Mouse (Mus musculus) MEL (cell line): ENCODE data around the gene Tgm5. TPM values are rescaled to one million over a fixed set of nuclear protein-coding genes. Genes with fewer than 3 reads are reported as not detected.

Experiments used
- DNase-seq: peaks from one replicate; pipeline ENCODE4 v3.0.0; 2011; ENCODE audit warnings: low read depth, low spot score
- H3K27ac ChIP-seq: 2 replicates; pipeline ENCODE4 v1.5.1; 2012; ENCODE audit warnings: low read depth, mild to moderate bottlenecking, control low read depth, low read length, moderate library complexity; ENCODE audit not compliant: control insufficient read depth
- H3K27me3 ChIP-seq, 2 experiments: fragments of 150-350 bp in 1 of 2; sonication (generic) in 1 of 2; 2 replicates each; pipeline ENCODE4 v1.6.1; 2012; ENCODE audit warnings: low read length in 2 of 2, mild to moderate bottlenecking in 2 of 2, improper control_type of control experiment in 1 of 2, moderate library complexity in 1 of 2; ENCODE audit not compliant: insufficient read depth in 2 of 2, control insufficient read depth in 1 of 2
- H3K36me3 ChIP-seq, 2 experiments: 2 replicates each; pipeline ENCODE4 v1.6.1; 2012 to 2014; ENCODE audit warnings: low read length in 2 of 2, improper control_type of control experiment in 1 of 2, inconsistent platforms in 1 of 2, mild to moderate bottlenecking in 1 of 2; ENCODE audit not compliant: insufficient read depth in 2 of 2, control insufficient read depth in 1 of 2
- H3K4me1 ChIP-seq, 2 experiments: fragments of 150-350 bp in 1 of 2; sonication (generic) in 1 of 2; 2 replicates each; pipeline ENCODE4 v1.6.1; 2012; ENCODE audit warnings: low read length in 2 of 2, improper control_type of control experiment in 1 of 2, mild to moderate bottlenecking in 1 of 2; ENCODE audit not compliant: insufficient read depth in 2 of 2, control insufficient read depth in 1 of 2
- H3K4me3 ChIP-seq, 2 experiments: fragments of 150-350 bp in 1 of 2; sonication (generic) in 1 of 2; 2 replicates each; pipeline ENCODE4 v1.5.1; 2012; ENCODE audit warnings: low read depth in 2 of 2, low read length in 2 of 2, mild to moderate bottlenecking in 2 of 2, moderate library complexity in 2 of 2, control low read depth in 1 of 2, improper control_type of control experiment in 1 of 2; ENCODE audit not compliant: control insufficient read depth in 1 of 2, insufficient read depth in 1 of 2
- H3K79me2 ChIP-seq: 2 replicates; pipeline ENCODE4 v1.6.1; 2012; ENCODE audit warnings: mild to moderate bottlenecking, low read length, moderate library complexity; ENCODE audit not compliant: control insufficient read depth, poor library complexity, insufficient read depth
- H3K9ac ChIP-seq: 2 replicates; pipeline ENCODE4 v1.6.1; 2012; ENCODE audit warnings: low read depth, mild to moderate bottlenecking, control low read depth, low read length, moderate library complexity; ENCODE audit not compliant: control insufficient read depth, poor library complexity, severe bottlenecking
- H3K9me3 ChIP-seq: fragments of 150-350 bp; sonication (generic); replicated peaks from 2 replicates; pipeline ENCODE4 v1.6.1; 2012; ENCODE audit warnings: mild to moderate bottlenecking, low read length, improper control_type of control experiment, moderate library complexity; ENCODE audit not compliant: insufficient read depth
- BHLHE40 ChIP-seq: IDR thresholded peaks from 2 replicates; pipeline ENCODE4 v1.6.1; 2012; ENCODE audit warnings: low read depth, mild to moderate bottlenecking, inconsistent platforms, low read length, improper control_type of control experiment, borderline replicate concordance
- CHD2 ChIP-seq: IDR thresholded peaks from 2 replicates; pipeline ENCODE4 v1.6.1; 2011; ENCODE audit warnings: low read length, improper control_type of control experiment
- CTCF ChIP-seq, 3 experiments: IDR thresholded peaks in 2 of 3; conservative IDR thresholded peaks in 1 of 3; 2 replicates each; pipeline ENCODE4 v1.5.1; 2011 to 2012; ENCODE audit warnings: low read length in 3 of 3, low read depth in 2 of 3, mild to moderate bottlenecking in 2 of 3, improper control_type of control experiment in 1 of 3, inconsistent platforms in 1 of 3, mixed read lengths in 1 of 3, moderate library complexity in 1 of 3; ENCODE audit not compliant: control insufficient read depth in 1 of 3, insufficient read depth in 1 of 3, poor library complexity in 1 of 3, severe bottlenecking in 1 of 3
- ELF1 ChIP-seq: IDR thresholded peaks from 2 replicates; pipeline ENCODE4 v1.6.1; 2014; ENCODE audit warnings: low read depth, mild to moderate bottlenecking, inconsistent platforms, low read length, improper control_type of control experiment, moderate library complexity
- EP300 ChIP-seq, 2 experiments: IDR thresholded peaks; 2 replicates each; pipeline ENCODE4 v1.6.1; 2011; ENCODE audit warnings: improper control_type of control experiment in 2 of 2, low read length in 2 of 2, low read depth in 1 of 2, mild to moderate bottlenecking in 1 of 2
- GATA1 ChIP-seq: IDR thresholded peaks from 2 replicates; pipeline ENCODE4 v1.6.1; 2011; ENCODE audit warnings: low read depth, low read length, improper control_type of control experiment
- HCFC1 ChIP-seq: IDR thresholded peaks from 2 replicates; pipeline ENCODE4 v1.6.1; 2012; ENCODE audit warnings: low read depth, mild to moderate bottlenecking, inconsistent platforms, low read length, improper control_type of control experiment, moderate library complexity
- MAFK ChIP-seq: IDR thresholded peaks from 2 replicates; pipeline ENCODE4 v1.6.1; 2011; ENCODE audit warnings: low read depth, mild to moderate bottlenecking, low read length, improper control_type of control experiment, borderline replicate concordance
- MEF2A ChIP-seq: IDR thresholded peaks from 2 replicates; pipeline ENCODE4 v1.6.1; 2014; ENCODE audit warnings: low read depth, mild to moderate bottlenecking, inconsistent platforms, low read length, improper control_type of control experiment; ENCODE audit not compliant: poor library complexity, insufficient replicate concordance, severe bottlenecking; ENCODE audit errors: extremely low read depth
- NELFE ChIP-seq: IDR thresholded peaks from 2 replicates; pipeline ENCODE4 v1.6.1; 2011; ENCODE audit warnings: low read depth, low read length, improper control_type of control experiment
- RAD21 ChIP-seq: IDR thresholded peaks from 2 replicates; pipeline ENCODE4 v1.6.1; 2011; ENCODE audit warnings: mild to moderate bottlenecking, low read depth, low read length, improper control_type of control experiment
- SMC3 ChIP-seq: IDR thresholded peaks from 2 replicates; pipeline ENCODE4 v1.6.1; 2011; ENCODE audit warnings: low read depth, low read length, improper control_type of control experiment
- TBP ChIP-seq: IDR thresholded peaks from 2 replicates; pipeline ENCODE4 v1.8.0; 2011; ENCODE audit warnings: low read depth, low read length, improper control_type of control experiment
- TCF12 ChIP-seq: IDR thresholded peaks from 2 replicates; pipeline ENCODE4 v1.6.1; 2014; ENCODE audit warnings: low read depth, mild to moderate bottlenecking, inconsistent platforms, low read length, improper control_type of control experiment, moderate library complexity
- UBTF ChIP-seq: IDR thresholded peaks from 2 replicates; pipeline ENCODE4 v1.6.1; 2012; ENCODE audit warnings: low read depth, mild to moderate bottlenecking, inconsistent platforms, low read length, improper control_type of control experiment, moderate library complexity, borderline replicate concordance; ENCODE audit not compliant: insufficient read depth
- polyA plus RNA-seq, 2 experiments: library from polyadenylated mRNA; stranded (reverse) in 1 of 2; unstranded in 1 of 2; fragments of >175 nt in 1 of 2; fragments of >200 nt in 1 of 2; gene quantifications; 2 replicates each; pipeline versions ENCODE4 v1.2.1 to v1.2.4; 2012; ENCODE audit warnings: low replicate concordance in 2 of 2, low read depth in 1 of 2; ENCODE audit not compliant: insufficient read length in 2 of 2, insufficient read depth in 1 of 2, missing spikeins in 1 of 2
- total RNA-seq: library from RNA; depleted of rRNA; stranded (reverse); fragments of 300-350 nt; gene quantifications from 2 replicates; pipeline ENCODE4 v1.2.3, GENCODE M21; 2012

The Tgm5 gene
- total and polyA plus RNA-seq, 3 experiments = not detected

DNA sequence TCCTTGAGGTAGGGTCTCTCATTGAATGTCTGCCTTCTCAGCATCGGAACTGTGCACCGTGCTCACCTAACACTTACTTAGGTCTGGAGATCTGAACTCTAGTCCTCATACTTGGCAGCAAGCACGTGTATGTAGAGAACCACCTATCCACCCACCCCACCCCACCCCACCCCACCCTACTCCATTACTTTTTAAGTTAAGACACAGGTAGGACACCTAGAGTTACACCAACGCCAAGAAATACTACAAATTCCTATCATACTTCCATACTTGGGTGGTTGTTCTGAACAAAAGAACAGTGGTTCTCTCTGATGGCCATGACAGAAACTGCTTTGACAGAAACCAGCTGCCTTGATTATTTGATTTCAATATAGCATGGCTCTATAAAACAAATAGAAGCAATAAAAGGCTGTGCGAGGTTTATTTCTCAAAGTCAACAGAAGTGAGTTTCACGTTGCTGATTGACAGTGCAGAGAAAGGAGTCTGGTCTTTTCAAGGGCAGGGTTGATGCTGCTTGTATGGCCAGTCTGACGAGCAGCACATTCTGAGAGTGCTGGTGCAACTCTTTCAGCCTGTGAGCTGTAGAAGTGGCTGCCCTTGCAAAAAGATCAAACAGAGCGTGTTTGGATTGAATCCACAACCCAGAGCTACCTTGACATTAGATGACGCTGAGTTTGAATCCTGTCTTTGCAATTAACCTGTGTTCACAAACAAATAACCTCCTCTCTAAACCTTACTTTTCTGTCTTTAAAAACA, 43.4 kb upstream of the Tgm5 start:
- H3K4me1 ChIP-seq = peaks cover 12 to 15% of the 10 kb centered on the region in 2 experiments
- no peak overlapping the region for H3K27ac ChIP-seq
- peaks cover 0 to 9% of the 10 kb centered on the region in 2 experiments; a peak in 2 of 4 replicates for H3K36me3 ChIP-seq
- TF ChIP-seq BHLHE40 (no peak), RAD21 (no peak), MAFK (no peak)
- TF ChIP-seq, all 39 proteins: peak for 0
- no peak overlapping the region for H3K9ac ChIP-seq
- DNase-seq = no peak
- H3K79me2 ChIP-seq = no peaks in the 10 kb centered on the region
- H3K9me3 ChIP-seq = no peaks in the 10 kb centered on the region
- no peaks in the 10 kb centered on the region for H3K27me3 ChIP-seq
- H3K4me3 ChIP-seq = no peak overlapping the region

DNA sequence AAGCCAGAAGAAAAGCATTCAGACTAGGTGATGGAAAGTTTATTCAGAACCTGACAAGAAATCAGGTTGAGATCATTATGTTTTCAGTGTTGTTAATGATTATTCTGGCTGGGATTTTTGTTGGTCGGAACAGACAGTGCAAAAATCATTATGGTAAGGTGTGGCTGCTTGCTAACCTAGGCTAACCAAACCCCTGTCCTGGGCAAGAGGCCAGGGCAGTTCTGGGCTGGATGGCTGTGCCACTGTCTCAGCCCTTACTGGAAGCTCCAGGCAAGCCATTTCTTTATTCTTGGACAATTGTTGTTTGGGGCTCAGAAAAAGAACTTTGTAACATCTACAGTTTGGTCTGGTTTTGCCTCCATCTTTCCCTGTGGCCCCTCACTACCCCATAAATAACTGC, 41.9 kb upstream of the Tgm5 start:
- peaks cover 0 to 7% of the 10 kb centered on the region in 2 experiments; a peak in 2 of 4 replicates for H3K36me3 ChIP-seq
- H3K4me1 ChIP-seq = peaks cover 10 to 12% of the 10 kb centered on the region in 2 experiments
- no peak for DNase-seq
- H3K27me3 ChIP-seq = no peaks in the 10 kb centered on the region
- TF ChIP-seq CTCF (IDR thresholded peaks at IDR 0.05 in 2 of 3, conservative IDR thresholded peaks at IDR 0.05 in 1 of 3; ENCODE audit: control insufficient read depth in 1 of 3, insufficient read depth in 1 of 3, low read depth in 2 of 3, low read length in 3 of 3, poor library complexity in 1 of 3, severe bottlenecking in 1 of 3) (no peak), TCF12 (no peak), MAFK (no peak), GATA1 (no peak), RAD21 (no peak), SMC3 (no peak), CHD2 (no peak), MEF2A (no peak), NELFE (no peak), TBP (no peak), ELF1 (no peak), EP300 (IDR thresholded peaks at IDR 0.05; ENCODE audit: low read depth in 1 of 2, low read length in 2 of 2) (no peak), HCFC1 (no peak), UBTF (no peak)
- no peak overlapping the region for H3K27ac ChIP-seq
- no peak overlapping the region for H3K9ac ChIP-seq
- H3K79me2 ChIP-seq = no peaks in the 10 kb centered on the region
- H3K9me3 ChIP-seq = no peaks in the 10 kb centered on the region
- H3K4me3 ChIP-seq = no peak overlapping the region
